Mouse (Mus musculus): Measurements from ENCODE around the gene Hnf4a. TPM values are rescaled to one million over a fixed set of nuclear protein-coding genes. Genes with fewer than 3 reads are reported as not detected.
A peak's percentile ranks its signal among the peaks of the same experiment; 100 is the strongest.

Hnf4a gene
- polyA plus RNA-seq, 1 experiment from 2014 or later, result not detected

GRCm38 (mm10) chr2:163493031-163493430 lies 13.6 kb upstream of the Hnf4a start:
- DNase-seq (ENCODE audit: low spot score) (no peak), ATAC-seq (ENCODE audit: insufficient number of reproducible peaks, low FRiP score, low TSS enrichment, low read depth) (no peak)
- no peaks in the 10 kb centered on the region for H3K27me3 ChIP-seq (ENCODE audit: control insufficient read depth, insufficient read depth, low read length)
- 39% methylated on average over 5 of the region's 5 CpGs for WGBS
- H3K27ac ChIP-seq (replicated peaks; ENCODE audit: low read depth, low read length), result no peak overlapping the region
- no peaks in the 10 kb centered on the region for H3K9me3 ChIP-seq (ENCODE audit: control insufficient read depth, low read length)
- no peaks in the 10 kb centered on the region for H3K4me1 ChIP-seq (ENCODE audit: control insufficient read depth, insufficient read depth, low read length)
- H3K9ac ChIP-seq (ENCODE audit: low read length), result 0 out of 2 replicates have a peak overlapping the region, but pooled peaks have one; percentile 7
- no peaks in the 10 kb centered on the region for H3K36me3 ChIP-seq (ENCODE audit: control insufficient read depth, insufficient read depth, low read length)
- H3K4me3 ChIP-seq (ENCODE audit: low read depth, low read length), result no peak overlapping the region
- H3K4me2 ChIP-seq (ENCODE audit: low read depth, severe bottlenecking), result no peak overlapping the region

- no peak for DNase-seq (ENCODE audit: low spot score)
These were observed 12.6 kb upstream of the Hnf4a start for GRCm38 (mm10) chr2:163493976-163494375.

GRCm38 (mm10) chr2:163494456-163494855 lies 12.2 kb upstream of the Hnf4a start:
- H3K27me3 ChIP-seq (ENCODE audit: control insufficient read depth, insufficient read depth, low read length), result no peaks in the 10 kb centered on the region
- no peak overlapping the region for H3K9ac ChIP-seq (ENCODE audit: low read length)
- no peak overlapping the region for H3K27ac ChIP-seq (replicated peaks; ENCODE audit: low read depth, low read length)
- no peaks in the 10 kb centered on the region for H3K9me3 ChIP-seq (ENCODE audit: control insufficient read depth, low read length)
- no peak overlapping the region for H3K4me3 ChIP-seq (ENCODE audit: low read depth, low read length)
- H3K4me1 ChIP-seq (ENCODE audit: control insufficient read depth, insufficient read depth, low read length), result no peaks in the 10 kb centered on the region
- no peak overlapping the region for H3K4me2 ChIP-seq (ENCODE audit: low read depth, severe bottlenecking)
- 38% methylated on average over 6 of the region's 6 CpGs for WGBS
- ATAC-seq (ENCODE audit: insufficient number of reproducible peaks, low FRiP score, low TSS enrichment, low read depth), result no peak
- no peaks in the 10 kb centered on the region for H3K36me3 ChIP-seq (ENCODE audit: control insufficient read depth, insufficient read depth, low read length)
- DNase-seq (ENCODE audit: low spot score), result no peak

More at GRCm38 (mm10) chr2:163493976-163494375, 12.6 kb upstream of the Hnf4a start:
- Histone ChIP-seq H3K4me3 (ENCODE audit: low read depth, low read length) (no peak overlapping the region), H3K4me2 (ENCODE audit: low read depth, severe bottlenecking) (no peak overlapping the region), H3K4me1 (ENCODE audit: control insufficient read depth, insufficient read depth, low read length) (no peaks in the 10 kb centered on the region), H3K9ac (ENCODE audit: low read length) (no peak overlapping the region), H3K27ac (replicated peaks; ENCODE audit: low read depth, low read length) (no peak overlapping the region), H3K36me3 (ENCODE audit: control insufficient read depth, insufficient read depth, low read length) (no peaks in the 10 kb centered on the region), H3K9me3 (ENCODE audit: control insufficient read depth, low read length) (no peaks in the 10 kb centered on the region), H3K27me3 (ENCODE audit: control insufficient read depth, insufficient read depth, low read length) (no peaks in the 10 kb centered on the region)
- WGBS, result 48% methylated on average over 5 of the region's 5 CpGs
- ATAC-seq (ENCODE audit: insufficient number of reproducible peaks, low FRiP score, low TSS enrichment, low read depth), result no peak

GRCm38 (mm10) chr2:163502219-163502618 lies 4.4 kb upstream of the Hnf4a start:
- no peak overlapping the region for H3K4me2 ChIP-seq (ENCODE audit: low read depth, severe bottlenecking)
- H3K27ac ChIP-seq (replicated peaks; ENCODE audit: low read depth, low read length), result no peak overlapping the region
- DNase-seq (ENCODE audit: low spot score) (no peak), ATAC-seq (ENCODE audit: insufficient number of reproducible peaks, low FRiP score, low TSS enrichment, low read depth) (no peak)
- H3K36me3 ChIP-seq (ENCODE audit: control insufficient read depth, insufficient read depth, low read length), result no peaks in the 10 kb centered on the region
- 86% methylated on average over 2 of the region's 2 CpGs for WGBS
- no peaks in the 10 kb centered on the region for H3K9me3 ChIP-seq (ENCODE audit: control insufficient read depth, low read length)
- no peaks in the 10 kb centered on the region for H3K4me1 ChIP-seq (ENCODE audit: control insufficient read depth, insufficient read depth, low read length)
- H3K4me3 ChIP-seq (ENCODE audit: low read depth, low read length), result no peak overlapping the region
- no peak overlapping the region for H3K9ac ChIP-seq (ENCODE audit: low read length)
- no peaks in the 10 kb centered on the region for H3K27me3 ChIP-seq (ENCODE audit: control insufficient read depth, insufficient read depth, low read length)

- ATAC-seq (ENCODE audit: insufficient number of reproducible peaks, low FRiP score, low TSS enrichment, low read depth), result no peak
- Histone ChIP-seq H3K9me3 (ENCODE audit: control insufficient read depth, low read length) (no peaks in the 10 kb centered on the region), H3K27me3 (ENCODE audit: control insufficient read depth, insufficient read depth, low read length) (no peaks in the 10 kb centered on the region), H3K4me2 (ENCODE audit: low read depth, severe bottlenecking) (no peak overlapping the region), H3K27ac (replicated peaks; ENCODE audit: low read depth, low read length) (no peak overlapping the region), H3K4me1 (ENCODE audit: control insufficient read depth, insufficient read depth, low read length) (no peaks in the 10 kb centered on the region), H3K36me3 (ENCODE audit: control insufficient read depth, insufficient read depth, low read length) (no peaks in the 10 kb centered on the region), H3K9ac (ENCODE audit: low read length) (no peak overlapping the region), H3K4me3 (ENCODE audit: low read depth, low read length) (no peak overlapping the region)
- DNase-seq (ENCODE audit: low spot score), result no peak
- WGBS, result 70% methylated on average over 7 of the region's 7 CpGs
These were observed 3.4 kb upstream of the Hnf4a start for GRCm38 (mm10) chr2:163503191-163503590.

- no peaks in the 10 kb centered on the region for H3K9me3 ChIP-seq (ENCODE audit: control insufficient read depth, low read length)
- no peak overlapping the region for H3K4me3 ChIP-seq (ENCODE audit: low read depth, low read length)
- no peak overlapping the region for H3K9ac ChIP-seq (ENCODE audit: low read length)
- H3K36me3 ChIP-seq (ENCODE audit: control insufficient read depth, insufficient read depth, low read length), result no peaks in the 10 kb centered on the region
- H3K27ac ChIP-seq (replicated peaks; ENCODE audit: low read depth, low read length), result no peak overlapping the region
- no peaks in the 10 kb centered on the region for H3K4me1 ChIP-seq (ENCODE audit: control insufficient read depth, insufficient read depth, low read length)
- no peak overlapping the region for H3K4me2 ChIP-seq (ENCODE audit: low read depth, severe bottlenecking)
- WGBS, result 84% methylated on average over 7 of the region's 7 CpGs
- H3K27me3 ChIP-seq (ENCODE audit: control insufficient read depth, insufficient read depth, low read length), result no peaks in the 10 kb centered on the region
- ATAC-seq (ENCODE audit: insufficient number of reproducible peaks, low FRiP score, low TSS enrichment, low read depth) (no peak), DNase-seq (ENCODE audit: low spot score) (no peak)
These were observed 19.2 kb downstream of the Hnf4a start for GRCm38 (mm10) chr2:163525761-163526243.

GRCm38 (mm10) chr2:163527497-163527896 lies 20.9 kb downstream of the Hnf4a start:
- Histone ChIP-seq H3K36me3 (ENCODE audit: control insufficient read depth, insufficient read depth, low read length) (no peaks in the 10 kb centered on the region), H3K27ac (replicated peaks; ENCODE audit: low read depth, low read length) (no peak overlapping the region), H3K27me3 (ENCODE audit: control insufficient read depth, insufficient read depth, low read length) (no peaks in the 10 kb centered on the region), H3K9ac (ENCODE audit: low read length) (no peak overlapping the region), H3K4me1 (ENCODE audit: control insufficient read depth, insufficient read depth, low read length) (no peaks in the 10 kb centered on the region), H3K9me3 (ENCODE audit: control insufficient read depth, low read length) (no peaks in the 10 kb centered on the region), H3K4me3 (ENCODE audit: low read depth, low read length) (no peak overlapping the region), H3K4me2 (ENCODE audit: low read depth, severe bottlenecking) (no peak overlapping the region)
- WGBS, result 88% methylated on average over 2 of the region's 2 CpGs
- ATAC-seq (ENCODE audit: insufficient number of reproducible peaks, low FRiP score, low TSS enrichment, low read depth) (no peak), DNase-seq (ENCODE audit: low spot score) (no peak)

- Histone ChIP-seq H3K4me2 (ENCODE audit: low read depth, severe bottlenecking) (no peak overlapping the region), H3K4me3 (ENCODE audit: low read depth, low read length) (no peak overlapping the region), H3K36me3 (ENCODE audit: control insufficient read depth, insufficient read depth, low read length) (no peaks in the 10 kb centered on the region), H3K4me1 (ENCODE audit: control insufficient read depth, insufficient read depth, low read length) (no peaks in the 10 kb centered on the region), H3K27me3 (ENCODE audit: control insufficient read depth, insufficient read depth, low read length) (no peaks in the 10 kb centered on the region), H3K27ac (replicated peaks; ENCODE audit: low read depth, low read length) (no peak overlapping the region), H3K9me3 (ENCODE audit: control insufficient read depth, low read length) (no peaks in the 10 kb centered on the region), H3K9ac (ENCODE audit: low read length) (no peak overlapping the region)
- 58% methylated on average over 8 of the region's 8 CpGs for WGBS
- DNase-seq (ENCODE audit: low spot score) (no peak), ATAC-seq (ENCODE audit: insufficient number of reproducible peaks, low FRiP score, low TSS enrichment, low read depth) (no peak)
These were observed 23.8 kb downstream of the Hnf4a start for GRCm38 (mm10) chr2:163530418-163530817.

- no peaks in the 10 kb centered on the region; the same call in 1 of the 2 replicates for H3K27me3 ChIP-seq (ENCODE audit: control insufficient read depth, insufficient read depth, low read length)
- H3K36me3 ChIP-seq (ENCODE audit: control insufficient read depth, insufficient read depth, low read length), result no peaks in the 10 kb centered on the region
- 15% methylated on average over 9 of the region's 9 CpGs for WGBS
- no peak for ATAC-seq (ENCODE audit: insufficient number of reproducible peaks, low FRiP score, low TSS enrichment, low read depth)
- H3K4me1 ChIP-seq (ENCODE audit: control insufficient read depth, insufficient read depth, low read length), result no peaks in the 10 kb centered on the region
- no peaks in the 10 kb centered on the region for H3K9me3 ChIP-seq (ENCODE audit: control insufficient read depth, low read length)
- H3K27ac ChIP-seq (replicated peaks; ENCODE audit: low read depth, low read length), result no peak overlapping the region
- peak; percentile 85 for DNase-seq (ENCODE audit: low spot score)
- H3K4me3 ChIP-seq (ENCODE audit: low read depth, low read length), result no peak overlapping the region
- no peak overlapping the region for H3K9ac ChIP-seq (ENCODE audit: low read length)
- no peak overlapping the region for H3K4me2 ChIP-seq (ENCODE audit: low read depth, severe bottlenecking)
These were observed 25.3 kb downstream of the Hnf4a start for GRCm38 (mm10) chr2:163531917-163532316.

All from limb, embryonic 11.5 days (tissue).